Mouse (Mus musculus) erythroblast, embryonic 14.5 days (primary cell): ENCODE data around the gene Bsn.

ENCODE experiments used
- GATA1 ChIP-seq: IDR thresholded peaks from 2 replicates; pipeline ENCODE4 v1.6.1; 2012; ENCODE audit warnings: low read length, inconsistent platforms, mixed read lengths
- TAL1 ChIP-seq: IDR thresholded peaks from 3 replicates; pipeline ENCODE4 v1.6.1; 2012; ENCODE audit warnings: low read length, inconsistent platforms, mixed read lengths

DNA sequence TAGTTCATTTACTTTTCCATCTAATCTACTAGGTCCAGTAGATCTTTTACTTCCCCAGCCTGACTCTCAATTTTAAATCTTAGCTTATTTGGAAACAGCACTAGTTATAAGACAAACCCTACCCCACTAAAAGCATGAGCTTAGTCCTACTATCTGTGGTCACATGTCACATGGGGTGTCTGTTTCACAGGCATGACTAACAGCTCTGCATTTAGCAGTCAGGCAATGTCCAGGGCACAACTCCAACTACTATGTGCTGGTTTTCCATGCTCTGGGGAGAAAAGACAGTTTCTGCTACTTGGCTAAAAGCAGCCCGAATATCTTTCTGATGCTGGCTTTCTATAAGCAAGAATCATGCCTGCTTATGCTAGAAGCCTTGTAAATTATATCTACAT is 30.2 kb upstream of the Bsn start:
- no peak for TF ChIP-seq TAL1
- no peak for TF ChIP-seq GATA1
